Comparison of ENCODE assay signal across 7 mouse cellular contexts in the genomic region with DNA sequence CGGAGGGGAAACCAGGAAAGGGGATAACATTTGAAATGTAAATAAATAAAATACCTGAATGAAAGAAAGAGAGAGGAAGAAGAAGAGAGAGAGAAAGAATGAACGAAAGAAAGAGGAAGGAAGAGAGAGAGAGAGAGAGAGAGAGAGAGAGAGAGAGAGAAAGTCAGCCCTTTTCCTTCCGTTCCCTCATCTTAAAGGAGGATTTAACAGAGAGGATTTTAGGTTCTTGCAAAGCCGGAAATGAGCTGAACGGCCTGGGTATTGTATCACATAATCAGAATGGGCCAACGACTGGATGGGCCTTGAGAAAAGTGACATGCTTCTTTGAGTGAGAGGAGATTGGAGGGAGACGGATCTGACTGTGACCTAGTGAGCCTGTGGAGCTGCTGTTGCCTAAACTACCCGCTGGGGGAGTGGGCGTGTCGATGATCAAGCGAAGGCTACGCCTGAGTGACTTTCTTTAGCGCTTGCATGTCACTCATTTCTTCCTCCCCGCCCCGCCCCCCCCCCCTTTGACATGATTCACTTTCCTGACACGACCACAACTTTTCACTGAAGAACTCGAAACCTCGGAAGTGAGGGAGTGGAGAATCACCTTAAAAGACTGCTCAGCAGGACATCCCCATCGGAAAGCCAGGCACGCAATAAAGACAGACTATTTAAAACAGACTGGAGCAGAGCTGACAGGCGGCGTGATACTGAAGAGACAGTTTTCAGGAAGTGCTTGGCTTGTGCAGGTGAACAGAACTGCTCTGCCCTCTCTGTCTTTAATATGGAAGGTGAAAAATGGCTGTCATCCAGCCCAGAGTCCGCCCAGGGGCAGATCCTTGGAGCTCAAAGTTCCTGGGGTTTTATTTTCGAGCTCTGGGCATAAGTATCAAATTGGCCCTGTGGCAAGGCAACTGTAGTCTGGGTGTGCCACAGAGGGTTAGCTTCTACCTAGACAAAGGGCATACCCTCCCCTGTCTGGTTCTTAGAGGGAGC. TPM values are rescaled to one million over a fixed set of nuclear protein-coding genes. Genes with fewer than 3 reads are reported as not detected.
DNase-seq lines count a peak whose midpoint lies in the region; ATAC-seq lines count a peak whose summit lies in the region.

No protein-coding gene starts in this region.

- no peaks in the 10 kb centered on the region for H3K4me1 ChIP-seq in brown adipose tissue, adult 24 weeks (ENCODE audit: control insufficient read depth, insufficient read depth, insufficient read length, low read length)
- H3K4me1 ChIP-seq in hindbrain, embryonic 14.5 days (replicated peaks; ENCODE audit: control insufficient read depth, insufficient read depth, low read length), result peaks cover 25% of the 10 kb centered on the region
- peaks cover 39% of the 10 kb centered on the region for H3K4me1 ChIP-seq in limb, embryonic 10.5 days
- peaks cover 75% of the 10 kb centered on the region for H3K4me1 ChIP-seq in midbrain, embryonic 10.5 days

- WGBS in hindbrain, embryonic 14.5 days, result 5% methylated on average over 22 of the region's 24 CpGs
- WGBS in limb, embryonic 10.5 days, result 11% methylated on average over 24 of the region's 24 CpGs
- 5% methylated on average over 24 of the region's 24 CpGs for WGBS in midbrain, embryonic 10.5 days

- H3K27me3 ChIP-seq in hindbrain, embryonic 14.5 days (ENCODE audit: control insufficient read depth, insufficient read depth, low read length), result no peaks in the 10 kb centered on the region
- peaks cover 23% of the 10 kb centered on the region; the same call in 1 of the 2 replicates for H3K27me3 ChIP-seq in limb, embryonic 10.5 days (ENCODE audit: low read depth, poor library complexity, severe bottlenecking)
- H3K27me3 ChIP-seq in midbrain, embryonic 10.5 days (ENCODE audit: low read depth, poor library complexity, severe bottlenecking), result peaks cover 41% of the 10 kb centered on the region

- H3K9me3 ChIP-seq in hindbrain, embryonic 14.5 days (ENCODE audit: control insufficient read depth, low read length), result no peaks in the 10 kb centered on the region
- H3K9me3 ChIP-seq in limb, embryonic 10.5 days (replicated peaks), result no peaks in the 10 kb centered on the region
- no peaks in the 10 kb centered on the region for H3K9me3 ChIP-seq in midbrain, embryonic 10.5 days (replicated peaks)

- peak; percentile 51 for DNase-seq in MN1 (ENCODE audit: low spot score)
- DNase-seq in gastrocnemius, adult 18-20 months (ENCODE audit: low spot score), result peak; percentile 79
- peak; percentile 68 for DNase-seq in hindbrain, embryonic 14.5 days (ENCODE audit: low spot score)
- DNase-seq in limb, embryonic 10.5 days (ENCODE audit: low spot score), result peak; percentile 75
- peak; percentile 88 for DNase-seq in midbrain, embryonic 10.5 days (ENCODE audit: low spot score)
- DNase-seq in spleen, adult 18-20 months, result peak; percentile 80 to 85

- H3K9ac ChIP-seq in hindbrain, embryonic 14.5 days, result peak overlapping the region; percentile 31; the same call in 1 of the 2 replicates

- ATAC-seq in hindbrain, embryonic 14.5 days (ENCODE audit: low FRiP score), result peak; percentile 77

- H3K36me3 ChIP-seq in hindbrain, embryonic 14.5 days (replicated peaks; ENCODE audit: control insufficient read depth, insufficient read depth), result peaks cover 3% of the 10 kb centered on the region; the same call in 1 of the 2 replicates
- H3K36me3 ChIP-seq in limb, embryonic 10.5 days, result no peaks in the 10 kb centered on the region
- peaks cover 5% of the 10 kb centered on the region; the same call in 1 of the 2 replicates for H3K36me3 ChIP-seq in midbrain, embryonic 10.5 days

- H3K27ac ChIP-seq in brown adipose tissue, adult 24 weeks (replicated peaks; ENCODE audit: low read depth, low read length), result no peak overlapping the region
- H3K27ac ChIP-seq in hindbrain, embryonic 14.5 days, result no peak overlapping the region
- no peak overlapping the region for H3K27ac ChIP-seq in limb, embryonic 10.5 days
- peak overlapping the region; percentile 76 for H3K27ac ChIP-seq in midbrain, embryonic 10.5 days (replicated peaks)

- H3K4me2 ChIP-seq in hindbrain, embryonic 14.5 days (replicated peaks), result peak overlapping the region; percentile 48

- peak overlapping the region; percentile 21 for H3K4me3 ChIP-seq in brown adipose tissue, adult 24 weeks (ENCODE audit: insufficient read depth, low read depth, low read length)
- H3K4me3 ChIP-seq in hindbrain, embryonic 14.5 days (replicated peaks; ENCODE audit: low read length), result peak overlapping the region; percentile 9; the same call in 1 of the 2 replicates
- peak overlapping the region; percentile 37 for H3K4me3 ChIP-seq in limb, embryonic 10.5 days
- H3K4me3 ChIP-seq in midbrain, embryonic 10.5 days, result peak overlapping the region; percentile 43

RNA-seq across cellular contexts. Expression of a gene that starts 24.0 kb away (rescaled TPM):
- polyA plus RNA-seq in brown adipose tissue, adult 24 weeks (2012; ENCODE audit: insufficient read depth, insufficient read length, missing spikeins), result 3.0 and 3.7 TPM in 2 replicates
- total RNA-seq in gastrocnemius, adult 18-20 months (2021), result 10 to 100 TPM in 1 of 2 experiments, 1 to 10 TPM in 1; 9.3 to 10.6 TPM
- polyA plus RNA-seq in hindbrain, embryonic 14.5 days (2014; fragmentation: Nextera tagmentation; extraction: Ambion mirVana), result 18.2 and 18.5 TPM in 2 replicates
- polyA plus RNA-seq in limb, embryonic 10.5 days (2016; fragmentation: Nextera tagmentation; extraction: Ambion mirVana), result 11.1 and 14.2 TPM in 2 replicates
- polyA plus RNA-seq in midbrain, embryonic 10.5 days (2016; fragmentation: Nextera tagmentation; extraction: Ambion mirVana), result 13.4 and 13.9 TPM in 2 replicates
